Mouse (Mus musculus) ES-Bruce4 (cell line): ENCODE measurements at regions not wholly inside any gene's neighbourhood (a gene's known extent, or its start where the extent isn't known, plus 50 kb on each side); places are given as distances from the start of the nearest gene placed in this dataset.

Experiments
- H3K27ac ChIP-seq: 2 replicates; pipeline ENCODE4 v1.5.1; 2012; ENCODE audit warnings: low read length, inconsistent platforms; ENCODE audit not compliant: insufficient read depth
- H3K27me3 ChIP-seq: 2 replicates; pipeline ENCODE4 v1.6.1; 2012; ENCODE audit warnings: mild to moderate bottlenecking, low read length, inconsistent platforms; ENCODE audit not compliant: control insufficient read depth, poor library complexity, insufficient read depth, severe bottlenecking
- H3K36me3 ChIP-seq: 2 replicates; pipeline ENCODE4 v1.6.1; 2012; ENCODE audit warnings: inconsistent platforms, mild to moderate bottlenecking, low read length, moderate library complexity; ENCODE audit not compliant: control insufficient read depth, poor library complexity, insufficient read depth, severe bottlenecking
- H3K4me1 ChIP-seq: one replicate; pipeline ENCODE4 v1.8.1; 2011; ENCODE audit warnings: low read length; ENCODE audit not compliant: control insufficient read depth, insufficient read depth
- H3K4me3 ChIP-seq: 2 replicates; pipeline ENCODE4 v1.5.1; 2011; ENCODE audit warnings: low read depth, mild to moderate bottlenecking, low read length
- H3K9ac ChIP-seq: 2 replicates; pipeline ENCODE4 v1.6.1; 2012; ENCODE audit warnings: low read depth, mild to moderate bottlenecking, inconsistent platforms; ENCODE audit not compliant: poor library complexity, severe bottlenecking
- H3K9me3 ChIP-seq: replicated peaks from 2 replicates; pipeline ENCODE4 v1.6.1; 2012; ENCODE audit warnings: mild to moderate bottlenecking, low read length, inconsistent platforms; ENCODE audit not compliant: control insufficient read depth, poor library complexity, insufficient read depth, severe bottlenecking
- CTCF ChIP-seq: IDR thresholded peaks from one replicate; pipeline ENCODE4 v1.8.1; 2011; ENCODE audit warnings: low read depth, low read length
- EP300 ChIP-seq: IDR thresholded peaks from 2 replicates; pipeline ENCODE4 v1.6.1; 2011; ENCODE audit warnings: low read depth, low read length; ENCODE audit not compliant: insufficient read depth
- POLR2A ChIP-seq: IDR thresholded peaks from one replicate; pipeline ENCODE4 v1.8.1; 2011; ENCODE audit warnings: low read length; ENCODE audit not compliant: insufficient read depth

DNA sequence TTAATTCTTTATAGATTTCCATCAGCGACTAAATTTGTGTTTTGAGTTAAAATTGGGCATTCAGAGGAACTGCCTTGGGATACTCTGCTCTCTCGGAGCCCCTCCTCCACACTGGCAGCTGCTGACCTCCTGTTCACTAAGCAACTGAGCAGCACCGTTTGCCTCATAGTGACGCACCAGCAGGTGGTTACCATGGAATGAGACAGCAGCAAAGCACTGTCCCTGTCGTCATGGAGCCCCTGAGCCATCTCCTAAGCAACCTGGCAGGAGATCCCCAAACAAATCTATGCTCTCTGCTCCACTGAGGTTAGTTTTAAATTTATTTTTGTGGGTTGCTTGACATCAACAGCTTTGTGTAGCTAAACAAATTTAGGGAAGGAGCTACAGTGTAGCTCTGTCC, 451.0 kb downstream of the 1810013L24Rik start:
- H3K9ac ChIP-seq = no peak overlapping the region
- peak; percentile 83 for TF ChIP-seq EP300
- no peak for TF ChIP-seq CTCF
- peaks cover 7% of the 10 kb centered on the region for H3K4me1 ChIP-seq
- no peaks in the 10 kb centered on the region for H3K27me3 ChIP-seq
- no peaks in the 10 kb centered on the region for H3K9me3 ChIP-seq
- no peak overlapping the region for H3K27ac ChIP-seq
- H3K4me3 ChIP-seq = no peak overlapping the region
- no peaks in the 10 kb centered on the region for H3K36me3 ChIP-seq

GRCm38 (mm10) chr16:9284423-9284822, 454.5 kb downstream of the 1810013L24Rik start:
- Histone ChIP-seq H3K4me1 (peaks cover 7% of the 10 kb centered on the region), H3K27ac (peak overlapping the region; percentile 84), H3K4me3 (no peak overlapping the region)

GRCm38 (mm10) chr16:9285921-9286320, 456.0 kb downstream of the 1810013L24Rik start:
- Histone ChIP-seq H3K4me1 (no peaks in the 10 kb centered on the region), H3K9ac (no peak overlapping the region), H3K4me3 (no peak overlapping the region), H3K36me3 (no peaks in the 10 kb centered on the region), H3K9me3 (no peaks in the 10 kb centered on the region), H3K27me3 (no peaks in the 10 kb centered on the region), H3K27ac (no peak overlapping the region)
- TF ChIP-seq EP300 (no peak), CTCF (no peak), POLR2A (no peak)

More at GRCm38 (mm10) chr16:9284423-9284822, 454.5 kb downstream of the 1810013L24Rik start:
- Histone ChIP-seq H3K9me3 (no peaks in the 10 kb centered on the region), H3K27me3 (no peaks in the 10 kb centered on the region), H3K36me3 (no peaks in the 10 kb centered on the region), H3K9ac (no peak overlapping the region)
- TF ChIP-seq POLR2A (no peak), CTCF (no peak), EP300 (0 out of 2 replicates have a peak, but pooled peaks have one; percentile 65)

DNA sequence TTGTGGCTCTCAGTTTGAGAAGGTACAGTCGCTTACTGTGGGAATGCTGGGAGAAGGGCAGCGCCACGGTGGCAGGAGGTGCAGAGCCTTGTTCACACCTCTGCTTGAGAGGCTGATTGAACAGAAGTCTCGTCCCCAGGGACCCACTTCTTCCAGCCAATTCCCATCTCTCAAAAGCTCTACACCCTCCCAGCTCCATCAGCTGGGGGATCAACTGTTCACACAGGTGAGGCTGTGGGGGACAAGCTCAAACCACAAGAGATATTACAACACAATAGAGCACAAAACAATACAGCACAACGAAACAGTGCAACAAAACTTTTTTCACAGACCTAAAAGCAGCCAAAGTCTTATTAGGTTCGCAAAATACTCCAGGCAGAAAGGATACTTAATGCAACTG, 457.7 kb downstream of the 1810013L24Rik start:
- Histone ChIP-seq H3K27ac (no peak overlapping the region), H3K36me3 (no peaks in the 10 kb centered on the region), H3K27me3 (no peaks in the 10 kb centered on the region), H3K4me1 (peaks cover 4% of the 10 kb centered on the region), H3K9ac (no peak overlapping the region), H3K9me3 (no peaks in the 10 kb centered on the region), H3K4me3 (no peak overlapping the region)
- TF ChIP-seq POLR2A (no peak), EP300 (no peak), CTCF (no peak)

DNA sequence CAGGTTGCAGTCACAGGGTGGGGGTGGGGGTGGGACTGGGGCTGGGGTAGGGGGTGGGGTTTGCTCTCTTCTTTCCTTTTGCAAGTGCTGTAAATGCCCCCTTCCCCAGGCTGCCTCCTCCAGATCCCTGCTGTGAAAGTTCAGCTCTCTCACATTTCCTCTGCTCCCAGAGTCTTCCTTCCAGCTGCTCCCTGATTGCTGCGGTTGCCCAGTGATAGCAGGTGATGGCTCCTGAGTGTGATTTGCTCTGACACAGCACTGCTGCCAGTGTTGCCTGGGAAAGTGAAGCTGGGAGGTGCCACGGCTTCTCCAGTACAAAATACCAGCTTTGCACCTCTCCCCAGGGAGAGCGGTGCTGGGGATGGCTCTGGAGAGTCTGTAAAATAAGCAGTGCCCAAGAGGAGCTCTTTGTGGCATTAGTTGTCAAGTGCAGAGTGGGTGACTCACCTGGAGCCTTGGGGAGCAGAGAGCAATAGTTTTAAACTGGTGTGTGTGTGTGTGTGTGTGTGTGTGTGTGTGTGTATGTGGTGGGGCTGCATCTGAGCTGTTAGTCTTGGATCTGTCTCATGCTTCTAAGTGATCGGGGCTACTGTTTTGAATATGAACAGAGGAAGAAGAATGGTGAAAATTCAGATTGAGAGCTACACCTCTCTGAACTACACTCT, 461.6 kb downstream of the 1810013L24Rik start:
- Histone ChIP-seq H3K4me1 (peaks cover 4% of the 10 kb centered on the region), H3K9ac (no peak overlapping the region), H3K4me3 (no peak overlapping the region), H3K27ac (peak overlapping the region; percentile 0; the same call in 1 of the 2 replicates), H3K27me3 (no peaks in the 10 kb centered on the region), H3K9me3 (no peaks in the 10 kb centered on the region), H3K36me3 (no peaks in the 10 kb centered on the region)
- 0 out of 2 replicates have a peak, but pooled peaks have one; percentile 39 for TF ChIP-seq EP300
- no peak for TF ChIP-seq CTCF

DNA sequence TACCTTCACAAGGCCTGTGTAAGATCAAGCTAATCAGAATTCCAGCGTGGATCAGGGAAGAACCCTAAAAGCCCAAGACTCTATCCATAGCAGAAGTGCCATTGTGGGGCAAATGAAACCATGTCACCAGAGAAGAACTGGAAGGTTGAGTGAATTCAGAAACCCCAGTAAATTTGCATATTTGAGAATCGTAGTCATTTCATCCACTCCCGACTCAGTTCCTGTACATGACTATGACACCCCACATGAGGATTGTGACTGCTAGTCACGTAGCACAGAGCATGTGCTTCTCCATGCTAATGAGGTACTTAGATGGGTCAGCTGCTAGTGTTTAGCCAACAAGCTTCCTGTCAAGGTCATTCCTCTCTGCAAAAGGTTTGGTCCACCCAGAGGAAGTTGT, 473.2 kb downstream of the 1810013L24Rik start:
- H3K9me3 ChIP-seq = no peaks in the 10 kb centered on the region
- TF ChIP-seq POLR2A = no peak
- no peak for TF ChIP-seq CTCF
- TF ChIP-seq EP300 = no peak
- H3K4me3 ChIP-seq = no peak overlapping the region

More for the DNA sequence above, 473.2 kb downstream of the 1810013L24Rik start:
- Histone ChIP-seq H3K27ac (no peak overlapping the region), H3K4me1 (no peaks in the 10 kb centered on the region), H3K27me3 (no peaks in the 10 kb centered on the region), H3K36me3 (no peaks in the 10 kb centered on the region), H3K9ac (no peak overlapping the region)
